Mouse (Mus musculus) liver (tissue): ENCODE data around the gene Gm45799.

Experiments used
- DNase-seq: peaks from one replicate; pipeline ENCODE4 v3.0.0-alpha.2; 2020; ENCODE audit warnings: mixed read lengths

Gene Gm45799

GRCm38 (mm10) chr7:105640233-105640893 lies at the start of gene Gm45799, which contains the start of gene Arfip2:
Gm45799 (plus strand) TSS chr7:105640552.
Arfip2 (minus strand) TSS chr7:105640416.
- peak; percentile 93 for DNase-seq

- peak; percentile 73 for DNase-seq
Observed at GRCm38 (mm10) chr7:105602860-105603623, 37.3 kb upstream of the Gm45799 start.

DNA sequence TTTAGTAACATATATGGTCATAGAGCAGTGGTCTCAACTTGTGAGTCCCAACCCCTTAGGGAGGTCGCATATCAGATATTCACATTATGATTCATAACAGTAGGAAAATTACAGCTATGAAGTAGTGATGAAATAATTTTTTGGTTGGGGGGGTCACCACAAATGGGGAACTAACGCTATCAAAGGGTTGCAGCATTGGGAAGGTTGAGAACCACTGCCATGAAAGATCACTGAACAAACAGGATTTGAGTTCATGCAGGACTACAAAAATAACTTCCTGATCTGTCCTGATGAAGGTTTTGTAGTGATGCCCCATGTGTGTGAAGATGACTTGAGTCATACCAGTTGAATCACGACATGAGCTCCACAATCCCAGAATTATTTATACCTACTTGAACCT lies 31.9 kb upstream of the Gm45799 start:
- no peak for DNase-seq

DNA sequence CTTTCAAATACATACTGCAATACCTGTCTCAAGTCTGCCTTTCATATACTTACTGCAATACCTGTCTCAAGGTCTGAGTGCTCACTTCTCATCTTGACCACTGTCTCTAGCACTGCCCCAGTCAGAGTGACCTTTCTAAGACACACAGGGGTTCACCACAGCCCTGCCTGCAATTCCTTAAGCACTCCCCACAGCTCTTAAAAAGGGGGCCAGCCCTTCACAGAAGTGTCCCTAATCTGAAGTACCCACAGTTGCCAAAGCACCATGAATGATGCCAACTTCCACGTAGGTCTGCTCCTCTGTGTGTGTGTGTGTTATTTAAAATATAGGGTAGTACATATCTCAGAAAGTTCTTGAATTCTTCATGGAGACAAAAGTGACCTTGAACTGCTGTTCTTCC lies 28.6 kb upstream of the Gm45799 start:
- DNase-seq = no peak

DNA sequence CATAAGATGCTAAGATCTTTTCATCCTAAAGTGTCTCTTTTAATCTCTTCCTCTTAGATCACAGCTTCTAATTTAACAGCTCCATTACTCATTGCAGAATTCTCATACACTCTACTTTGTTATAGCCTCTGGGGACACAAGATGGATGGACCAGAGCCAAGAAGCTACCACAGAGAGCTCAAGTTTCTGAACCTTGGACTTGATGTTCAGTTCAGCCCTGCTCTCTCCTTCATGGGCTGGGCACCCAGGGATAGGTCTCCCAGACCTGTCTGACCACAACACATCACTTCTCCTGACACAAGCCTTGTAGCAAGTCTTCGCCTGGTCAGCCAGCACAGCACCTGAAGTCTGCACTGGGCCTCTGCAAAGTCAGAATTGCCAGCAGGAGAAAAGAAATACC lies 26.0 kb upstream of the Gm45799 start:
- DNase-seq = no peak

DNA sequence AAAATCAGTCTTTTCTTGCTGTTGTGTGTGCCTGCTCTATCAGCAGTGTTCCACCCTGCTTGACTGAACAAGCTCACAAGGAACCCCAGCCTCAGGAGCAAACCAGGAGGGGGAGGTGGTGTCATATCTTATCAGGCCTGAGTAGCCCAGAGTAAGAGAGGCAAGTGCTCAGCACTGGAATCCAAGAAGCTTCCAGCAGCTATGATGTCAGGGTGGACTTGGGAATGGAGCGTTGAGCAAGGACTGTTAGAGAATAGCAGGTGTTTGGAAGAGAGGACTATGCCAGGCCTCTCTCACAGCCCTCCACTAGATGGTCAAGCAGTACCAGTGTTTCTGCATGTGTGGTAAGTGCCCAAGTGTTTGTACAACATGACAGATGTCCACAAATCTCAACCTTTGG lies 24.6 kb upstream of the Gm45799 start:
- DNase-seq = no peak

- no peak for DNase-seq
Observed at GRCm38 (mm10) chr7:105616561-105616960, 23.8 kb upstream of the Gm45799 start.

DNA sequence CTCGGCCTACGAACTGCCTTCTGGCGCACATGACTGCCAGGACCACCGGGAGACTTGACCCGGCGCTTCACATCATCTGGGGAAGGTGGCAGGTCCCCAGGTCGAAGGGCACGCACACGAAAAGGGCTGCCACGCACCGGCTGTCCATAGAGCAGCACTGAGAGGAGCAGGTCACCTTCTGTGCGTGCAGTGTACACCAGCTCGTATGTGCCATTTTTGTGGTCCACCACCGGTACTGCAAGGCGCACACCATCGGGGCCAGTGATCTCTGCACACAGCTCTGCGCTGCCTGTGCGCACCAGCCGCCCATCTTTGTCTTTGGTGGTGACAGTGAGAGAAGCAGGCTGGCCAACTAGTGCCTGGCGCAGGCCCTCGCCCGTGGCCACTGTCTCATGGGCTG lies 22.5 kb upstream of the Gm45799 start:
- DNase-seq = no peak

DNA sequence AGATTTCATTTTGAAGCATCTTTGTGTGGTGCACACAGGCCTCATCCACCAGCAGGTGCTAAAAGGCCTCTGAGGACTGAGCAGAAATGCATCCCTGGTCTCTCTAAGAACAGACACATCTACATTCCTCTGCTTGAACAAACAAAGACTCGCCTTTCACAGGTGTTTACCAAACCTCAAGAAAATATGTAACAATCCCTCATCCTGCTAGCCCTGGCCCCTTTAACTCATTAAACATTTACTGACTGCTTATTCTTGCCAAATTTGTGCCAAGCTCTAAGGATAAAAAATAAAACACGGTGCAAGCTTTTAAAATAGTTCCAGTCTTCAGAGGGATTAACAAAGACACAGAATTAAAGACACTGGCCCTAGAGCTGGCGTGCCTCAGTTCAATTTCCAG lies 20.7 kb upstream of the Gm45799 start:
- no peak for DNase-seq

DNA sequence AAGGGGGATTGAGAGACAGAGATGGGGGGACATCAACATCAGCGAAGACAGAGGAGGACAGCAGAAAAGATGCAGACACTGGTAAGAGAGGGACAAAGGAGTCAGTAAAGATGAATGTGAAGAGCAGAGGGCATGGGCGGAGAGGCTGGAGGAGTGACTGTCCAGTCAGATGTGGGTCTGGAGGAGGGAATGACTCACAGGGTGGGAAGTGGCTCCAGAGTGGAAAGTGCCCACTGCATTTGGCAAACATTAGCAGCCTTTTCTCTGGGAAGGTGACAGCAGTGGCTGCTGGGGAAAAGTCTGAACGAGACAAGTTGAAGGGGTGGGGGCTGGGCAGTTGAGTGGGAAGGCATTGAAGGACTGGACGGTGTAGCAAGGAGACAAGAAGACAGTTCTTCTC lies 19.3 kb upstream of the Gm45799 start:
- no peak for DNase-seq

GRCm38 (mm10) chr7:105621646-105622292 lies 18.6 kb upstream of the Gm45799 start:
- DNase-seq = no peak

GRCm38 (mm10) chr7:105625397-105625796 lies 15.0 kb upstream of the Gm45799 start:
- DNase-seq = no peak

- no peak for DNase-seq
Observed at GRCm38 (mm10) chr7:105628633-105629032, 11.7 kb upstream of the Gm45799 start.

DNA sequence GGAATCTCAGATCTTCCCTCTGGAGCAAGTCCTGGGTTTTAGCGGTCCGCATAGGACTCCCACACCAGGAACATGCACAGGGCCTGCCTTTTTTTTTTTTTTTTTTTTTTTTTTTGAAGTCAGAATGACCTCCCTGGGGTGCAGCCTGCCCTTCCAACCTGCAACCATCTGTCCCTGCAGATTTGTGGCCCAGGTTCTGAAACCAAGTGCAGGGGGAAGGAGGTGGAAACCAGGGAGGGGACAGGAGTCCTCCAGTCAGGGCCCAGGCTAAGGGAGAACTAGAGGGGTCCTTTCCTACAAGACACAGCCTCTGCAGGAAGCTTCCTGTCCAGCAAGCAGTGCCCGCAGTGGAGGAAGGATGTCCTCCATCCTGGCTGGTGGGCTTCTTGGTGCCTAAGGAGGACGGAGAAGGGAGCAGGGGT lies 7.8 kb upstream of the Gm45799 start:
- no peak for DNase-seq

- peak; percentile 93 for DNase-seq
Observed at GRCm38 (mm10) chr7:105633127-105633800, 7.1 kb upstream of the Gm45799 start, which contains the start of gene Trim3. Trim3 (minus strand) TSS chr7:105633571.

- no peak for DNase-seq
Observed at GRCm38 (mm10) chr7:105633801-105634135, 6.6 kb upstream of the Gm45799 start.

GRCm38 (mm10) chr7:105634272-105634920 lies 6.0 kb upstream of the Gm45799 start:
- DNase-seq = no peak

DNA sequence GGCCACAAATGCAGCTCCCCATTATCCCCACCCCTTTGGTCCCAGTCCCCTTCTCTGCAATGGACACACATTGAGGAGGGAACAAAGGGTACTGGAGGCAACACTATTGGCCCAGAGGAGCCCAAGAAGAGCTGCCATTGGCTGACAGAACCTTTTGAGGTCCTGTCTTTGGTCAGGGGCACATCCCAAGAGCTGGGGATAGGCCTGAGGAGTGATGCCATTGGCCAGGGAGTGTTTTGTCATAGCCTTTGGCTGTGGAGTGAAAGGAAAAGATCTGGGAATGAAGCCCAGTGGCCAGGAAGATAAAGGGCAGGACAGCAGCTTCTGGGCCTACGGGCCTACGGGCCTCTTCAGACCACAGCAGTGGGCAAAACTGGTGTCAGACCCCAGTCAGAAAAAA lies 4.6 kb upstream of the Gm45799 start:
- DNase-seq = no peak

- DNase-seq = no peak
Observed at GRCm38 (mm10) chr7:105638776-105639175, 1.6 kb upstream of the Gm45799 start.

DNA sequence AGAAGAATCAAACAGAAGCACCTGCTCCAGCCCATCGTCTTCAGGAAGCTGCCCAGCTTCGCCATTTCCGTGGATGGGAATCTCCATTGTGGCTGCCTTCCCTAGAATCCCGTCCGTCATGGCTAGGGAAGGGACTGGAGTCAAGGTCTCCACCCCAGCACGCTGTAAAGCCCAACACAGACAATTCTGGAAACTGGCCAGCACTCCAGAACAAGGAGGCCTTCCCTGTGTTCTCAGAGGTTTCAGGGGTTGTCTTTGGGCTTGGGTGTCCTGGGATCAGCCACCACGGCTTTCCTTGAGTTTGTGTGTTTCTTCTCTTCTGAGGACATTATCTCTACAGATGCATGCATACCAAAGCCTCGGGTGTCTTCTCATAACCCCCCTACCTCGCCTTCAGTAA lies 1.0 kb upstream of the Gm45799 start:
- DNase-seq = no peak

DNA sequence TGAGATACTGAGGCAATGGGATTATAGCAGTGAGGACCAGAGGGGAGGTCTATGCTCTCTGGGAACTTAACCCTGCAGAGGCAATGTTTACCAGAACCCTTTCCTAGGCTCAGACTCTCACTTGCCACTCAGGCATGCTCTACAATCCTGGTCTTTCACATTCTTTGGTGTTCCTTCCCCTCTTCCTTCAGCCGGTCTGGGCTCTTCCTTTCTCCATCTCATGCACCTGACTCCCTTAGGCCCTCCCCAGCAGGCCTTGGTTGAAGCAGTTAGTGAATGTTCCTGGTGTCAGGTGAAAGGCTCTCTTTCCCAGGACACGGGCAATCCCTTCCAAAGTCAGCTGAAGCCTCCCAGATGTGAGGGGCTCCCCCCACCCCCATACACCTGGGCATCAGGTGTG lies 596 bp upstream of the Gm45799 start, which contains the start of gene Timm10b:
Gene Timm10b, plus strand, starts transcription at position 301 of the 400 bp plus-strand sequence.
- no peak for DNase-seq

DNA sequence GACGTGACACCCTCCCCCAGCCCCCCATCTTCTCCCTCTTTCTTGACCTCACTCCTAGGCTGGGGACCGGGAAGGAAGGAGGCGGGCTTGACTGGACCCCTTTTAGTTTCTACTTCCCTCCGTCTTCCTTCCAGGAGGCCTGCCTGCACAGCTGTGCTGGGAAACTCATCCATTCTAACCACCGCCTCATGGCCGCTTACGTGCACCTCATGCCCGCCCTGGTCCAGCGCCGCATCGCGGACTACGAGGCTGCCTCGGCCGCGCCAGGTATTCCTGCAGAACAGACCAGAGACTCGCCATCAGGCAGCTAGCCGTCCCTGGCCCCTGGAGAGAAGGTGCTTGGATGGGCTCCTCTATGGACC lies 523 bp downstream of the Gm45799 start:
- DNase-seq = peak; percentile 45

GRCm38 (mm10) chr7:105641936-105642335 lies 1.6 kb downstream of the Gm45799 start:
- DNase-seq = no peak
